Mouse (Mus musculus): ENCODE data around the gene Szt2. TPM values are rescaled to one million over a fixed set of nuclear protein-coding genes. Genes with fewer than 3 reads are reported as not detected.

Szt2 gene
- polyA plus RNA-seq, 1 experiment from 2014 or later, result 2.4 TPM

- no peak overlapping the region for H3K27ac ChIP-seq (replicated peaks)
- H3K4me3 ChIP-seq (replicated peaks), result no peak overlapping the region
- no peaks in the 10 kb centered on the region for H3K27me3 ChIP-seq
- H3K4me1 ChIP-seq (replicated peaks), result no peaks in the 10 kb centered on the region
- WGBS (ENCODE audit: insufficient replicate concordance), result 23% methylated on average over 7 of the region's 7 CpGs
- no peak for ATAC-seq (ENCODE audit: insufficient read depth)
- H3K4me2 ChIP-seq, result no peak overlapping the region
- H3K9ac ChIP-seq, result no peak overlapping the region
- H3K36me3 ChIP-seq (replicated peaks), result no peaks in the 10 kb centered on the region
- H3K9me3 ChIP-seq (replicated peaks), result no peaks in the 10 kb centered on the region
Observed at GRCm38 (mm10) chr4:118326476-118326875, 82.6 kb downstream of the Szt2 start.

DNA sequence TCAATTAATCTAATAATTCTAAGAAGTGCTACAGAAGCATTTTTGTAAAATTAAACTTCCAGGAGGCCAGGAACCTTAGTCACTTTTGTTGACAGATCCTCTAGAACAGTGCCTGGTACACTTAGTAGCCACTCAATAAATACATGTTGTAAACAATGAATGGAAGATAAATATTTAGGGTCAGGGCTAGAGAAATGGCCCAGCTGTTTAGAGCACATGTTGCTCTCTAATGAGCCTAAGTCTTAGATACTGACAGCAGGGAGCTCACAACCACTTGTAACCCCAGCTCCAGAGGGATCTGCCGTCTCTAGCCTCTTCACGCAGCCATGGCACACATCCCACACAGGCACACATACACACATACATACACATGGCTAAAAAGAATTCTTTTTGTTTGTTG, 88.4 kb downstream of the Szt2 start:
- H3K27ac ChIP-seq (replicated peaks), result no peak overlapping the region
- H3K36me3 ChIP-seq (replicated peaks), result no peaks in the 10 kb centered on the region
- H3K4me1 ChIP-seq (replicated peaks), result no peaks in the 10 kb centered on the region
- no peak overlapping the region for H3K4me2 ChIP-seq
- no peak overlapping the region for H3K9ac ChIP-seq
- no peak overlapping the region for H3K4me3 ChIP-seq (replicated peaks)
- no peak for ATAC-seq (ENCODE audit: insufficient read depth)
- H3K27me3 ChIP-seq, result no peaks in the 10 kb centered on the region
- H3K9me3 ChIP-seq (replicated peaks), result no peaks in the 10 kb centered on the region
- 67% methylated on average over 2 of the region's 2 CpGs for WGBS (ENCODE audit: insufficient replicate concordance)

DNA sequence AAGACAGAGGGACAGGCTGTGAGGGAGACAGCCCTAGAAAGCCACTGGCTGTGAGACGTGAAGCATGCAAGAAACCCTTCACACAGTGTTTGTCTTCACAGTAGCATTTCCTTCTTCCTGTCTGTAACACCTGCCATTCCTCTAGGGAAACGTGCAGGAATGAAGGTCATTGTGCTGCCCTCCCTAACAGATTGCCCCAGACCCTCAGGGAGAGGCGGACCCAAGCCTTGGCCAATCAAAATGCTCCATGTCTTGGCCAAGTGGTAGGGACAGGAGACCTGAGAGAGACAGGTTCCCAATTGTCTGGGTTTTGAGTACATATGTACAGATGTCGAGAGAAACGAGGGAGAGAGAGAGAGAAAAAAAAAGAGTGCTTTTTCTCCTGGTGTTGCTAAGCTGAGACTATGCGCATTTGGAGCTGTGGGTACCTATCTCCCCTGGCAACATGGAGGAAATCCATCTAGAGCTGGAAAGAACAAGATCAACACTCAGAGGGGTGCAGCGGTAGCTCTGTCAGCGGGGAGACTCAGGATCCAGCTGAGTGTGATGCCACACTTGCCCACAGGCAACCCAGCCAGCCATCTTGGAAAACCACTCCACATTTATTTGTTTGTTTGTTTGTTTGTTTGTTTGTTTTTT, 89.2 kb downstream of the Szt2 start:
- H3K4me1 ChIP-seq (replicated peaks), result no peaks in the 10 kb centered on the region
- no peak for ATAC-seq (ENCODE audit: insufficient read depth)
- no peaks in the 10 kb centered on the region for H3K9me3 ChIP-seq (replicated peaks)
- WGBS (ENCODE audit: insufficient replicate concordance), result 36% methylated on average over 8 of the region's 8 CpGs
- H3K4me3 ChIP-seq (replicated peaks), result no peak overlapping the region
- no peaks in the 10 kb centered on the region for H3K27me3 ChIP-seq
- H3K36me3 ChIP-seq (replicated peaks), result no peaks in the 10 kb centered on the region
- H3K27ac ChIP-seq (replicated peaks), result no peak overlapping the region
- H3K9ac ChIP-seq, result no peak overlapping the region
- no peak overlapping the region for H3K4me2 ChIP-seq

- Histone ChIP-seq H3K27me3 (no peaks in the 10 kb centered on the region), H3K9me3 (replicated peaks) (no peaks in the 10 kb centered on the region), H3K4me1 (replicated peaks) (no peaks in the 10 kb centered on the region), H3K4me3 (replicated peaks) (no peak overlapping the region), H3K36me3 (replicated peaks) (no peaks in the 10 kb centered on the region), H3K27ac (replicated peaks) (no peak overlapping the region), H3K4me2 (no peak overlapping the region), H3K9ac (no peak overlapping the region)
- no peak for ATAC-seq (ENCODE audit: insufficient read depth)
- 50% methylated on average over 4 of the region's 4 CpGs for WGBS (ENCODE audit: insufficient replicate concordance)
Observed at GRCm38 (mm10) chr4:118316662-118317061, 92.4 kb downstream of the Szt2 start.

DNA sequence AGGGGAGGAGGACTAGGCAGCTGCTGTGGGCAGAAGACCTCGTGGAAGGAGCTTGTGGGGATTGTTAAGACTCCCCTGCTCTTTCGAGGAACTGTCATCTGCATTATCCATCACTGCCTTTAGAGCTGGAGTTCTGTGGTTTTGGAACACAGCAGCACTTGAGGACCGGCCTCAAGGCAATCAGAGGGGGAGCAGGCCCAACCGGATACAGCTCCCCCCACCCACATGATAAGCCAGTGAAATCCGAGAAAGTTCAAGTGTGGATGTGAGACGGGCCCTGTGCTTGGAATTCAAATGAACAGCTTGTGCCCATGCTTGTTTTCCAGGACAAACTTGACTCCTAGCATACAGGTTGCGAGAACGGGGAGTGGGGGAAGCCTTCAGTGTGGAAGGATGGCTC, 93.8 kb downstream of the Szt2 start:
- Histone ChIP-seq H3K27ac (replicated peaks) (no peak overlapping the region), H3K4me2 (no peak overlapping the region), H3K4me1 (replicated peaks) (no peaks in the 10 kb centered on the region), H3K4me3 (replicated peaks) (no peak overlapping the region), H3K9ac (no peak overlapping the region), H3K36me3 (replicated peaks) (no peaks in the 10 kb centered on the region), H3K9me3 (replicated peaks) (no peaks in the 10 kb centered on the region), H3K27me3 (no peaks in the 10 kb centered on the region)
- 33% methylated on average over 8 of the region's 8 CpGs for WGBS (ENCODE audit: insufficient replicate concordance)
- ATAC-seq (ENCODE audit: insufficient read depth), result no peak

Other genes starting within 250 kb of the Szt2 start
- gene Kdm4a, start 229.2 kb downstream of the Szt2 start, polyA plus RNA-seq (2015; fragmentation: Nextera tagmentation; extraction: Ambion mirVana), result 9.0 and 10.1 TPM in 2 replicates
- gene Ptprf, start 117.9 kb downstream of the Szt2 start, polyA plus RNA-seq (2015; fragmentation: Nextera tagmentation; extraction: Ambion mirVana), result 9.8 and 12.7 TPM in 2 replicates
- 65.5 and 73.5 TPM in 2 replicates for gene Med8, start 64 bp upstream of the Szt2 start, polyA plus RNA-seq (2015; fragmentation: Nextera tagmentation; extraction: Ambion mirVana)
- 83.4 and 93.5 TPM in 2 replicates for gene Elovl1, start 18.8 kb upstream of the Szt2 start, polyA plus RNA-seq (2015; fragmentation: Nextera tagmentation; extraction: Ambion mirVana)
- gene Cdc20, start 28.1 kb upstream of the Szt2 start, polyA plus RNA-seq (2015; fragmentation: Nextera tagmentation; extraction: Ambion mirVana), result 170 and 187 TPM in 2 replicates
- gene Mpl, start 48.2 kb upstream of the Szt2 start, polyA plus RNA-seq (2015; fragmentation: Nextera tagmentation; extraction: Ambion mirVana), result 6.3 and 7.3 TPM in 2 replicates
- gene Tie1, start 80.8 kb upstream of the Szt2 start, polyA plus RNA-seq (2015; fragmentation: Nextera tagmentation; extraction: Ambion mirVana), result 6.2 and 8.2 TPM in 2 replicates
- gene 2610528J11Rik, start 117.7 kb upstream of the Szt2 start, polyA plus RNA-seq (2015; fragmentation: Nextera tagmentation; extraction: Ambion mirVana), result 6.4 and 6.8 TPM in 2 replicates
- 1.9 and 2.0 TPM in 2 replicates for gene Tmem125, start 134.8 kb upstream of the Szt2 start, polyA plus RNA-seq (2015; fragmentation: Nextera tagmentation; extraction: Ambion mirVana)
- gene Cfap57, start 211.5 kb upstream of the Szt2 start, polyA plus RNA-seq (2015; fragmentation: Nextera tagmentation; extraction: Ambion mirVana), result 0.75 and 0.82 TPM in 2 replicates
- gene Ebna1bp2, start 211.5 kb upstream of the Szt2 start, polyA plus RNA-seq (2015; fragmentation: Nextera tagmentation; extraction: Ambion mirVana), result 50.8 and 62.9 TPM in 2 replicates
- gene Olfr62, start 249.7 kb upstream of the Szt2 start, polyA plus RNA-seq (2015; fragmentation: Nextera tagmentation; extraction: Ambion mirVana), result not detected in 2 replicates

Data from liver, embryonic 15.5 days (tissue).